Mouse (Mus musculus): ENCODE data around the gene Nqo1. TPM values are rescaled to one million over a fixed set of nuclear protein-coding genes. Genes with fewer than 3 reads are reported as not detected.

The Nqo1 gene
- total RNA-seq, 1 experiment from 2014 or later: 6.2 TPM

Other genes starting within 250 kb of the Nqo1 start
- 172 and 180 TPM in 2 replicates for gene Nfat5, start 109.7 kb downstream of the Nqo1 start, total RNA-seq (2021)
- 29.6 and 40.6 TPM in 2 replicates for gene Nob1, start 21.8 kb upstream of the Nqo1 start, total RNA-seq (2021)
- 23.9 and 44.1 TPM in 2 replicates for gene Wwp2, start 33.2 kb upstream of the Nqo1 start, total RNA-seq (2021)
- 109 and 131 TPM in 2 replicates for gene Psmd7, start 185.3 kb upstream of the Nqo1 start, total RNA-seq (2021)

Measured in adrenal gland, postnatal 25 days (tissue).